Mouse (Mus musculus) monocyte, adult 2 months (primary cell): ENCODE results near the gene Slc30a1.

ENCODE experiments used
- DNase-seq, 2 experiments: peaks; one replicate each; pipeline ENCODE4 v3.0.0; 2022; ENCODE audit warnings: low spot score in 2 of 2, low read depth in 1 of 2

Slc30a1 gene

DNA sequence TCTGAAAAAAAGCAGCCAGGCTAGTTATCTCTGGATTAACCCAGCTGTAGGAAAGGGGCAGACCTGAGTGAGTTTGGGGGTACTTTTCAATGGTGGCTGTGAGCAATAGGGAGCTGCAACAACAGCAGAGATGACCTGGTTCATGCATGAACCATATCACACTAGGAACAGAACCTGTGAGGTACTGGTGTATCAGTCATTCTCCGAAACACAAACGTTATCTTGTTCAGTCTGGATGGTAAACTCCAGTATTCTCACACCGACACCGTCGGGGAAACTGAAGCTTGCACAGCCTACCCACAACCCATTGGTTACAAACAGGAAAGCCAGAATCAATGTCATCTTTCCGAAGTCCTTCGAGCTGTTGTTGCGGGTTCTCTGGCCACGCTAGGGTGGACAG is 11.7 kb upstream of the Slc30a1 start:
- no peak for DNase-seq

- DNase-seq: no peak
Observed at GRCm38 (mm10) chr1:191896806-191897552, 9.6 kb upstream of the Slc30a1 start.

DNA sequence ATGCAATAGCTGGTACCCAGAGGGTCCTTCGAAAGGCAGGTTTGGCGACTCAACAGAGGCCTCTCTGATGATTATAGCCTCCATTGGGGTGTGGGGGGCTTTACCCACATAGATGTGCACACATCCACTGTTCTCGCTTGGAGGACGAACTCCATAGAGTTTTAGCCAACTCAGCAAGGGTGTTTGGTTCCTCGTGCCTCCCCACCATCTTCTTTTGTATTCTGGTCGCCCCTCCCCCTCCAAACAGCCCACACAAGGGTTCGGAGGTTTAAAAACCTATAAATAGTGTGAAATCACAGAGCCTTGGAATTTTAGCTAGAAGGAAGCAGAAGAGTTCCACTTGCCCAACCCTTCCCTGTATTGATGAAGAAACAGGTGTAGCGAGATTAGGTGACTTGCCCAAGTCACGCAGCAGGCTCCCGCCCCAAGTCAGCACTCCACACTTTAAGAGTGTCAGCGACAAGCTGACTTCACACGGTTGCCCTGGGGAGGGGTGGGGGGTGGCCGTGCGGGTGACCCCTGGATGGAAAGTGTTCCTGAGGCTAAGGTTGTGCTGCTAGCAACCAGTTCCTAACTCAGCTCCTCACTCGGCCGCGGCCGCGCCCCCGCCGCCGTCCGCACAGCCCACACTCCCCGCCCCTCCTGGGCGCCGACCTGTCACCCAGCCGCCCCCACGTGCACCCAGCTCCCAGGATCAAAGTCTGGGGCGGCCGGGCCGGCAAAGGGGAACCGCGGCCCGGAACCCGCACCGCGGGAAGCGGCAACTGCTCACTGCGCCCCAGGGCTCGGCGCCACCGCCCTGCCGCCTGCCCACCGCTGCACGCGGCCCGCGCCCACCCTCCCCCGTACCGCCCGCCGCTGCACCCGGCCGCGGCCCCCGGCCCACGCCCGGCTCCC is 682 bp upstream of the Slc30a1 start:
- DNase-seq: peak in 1 of 2 experiments; percentile 56

DNA sequence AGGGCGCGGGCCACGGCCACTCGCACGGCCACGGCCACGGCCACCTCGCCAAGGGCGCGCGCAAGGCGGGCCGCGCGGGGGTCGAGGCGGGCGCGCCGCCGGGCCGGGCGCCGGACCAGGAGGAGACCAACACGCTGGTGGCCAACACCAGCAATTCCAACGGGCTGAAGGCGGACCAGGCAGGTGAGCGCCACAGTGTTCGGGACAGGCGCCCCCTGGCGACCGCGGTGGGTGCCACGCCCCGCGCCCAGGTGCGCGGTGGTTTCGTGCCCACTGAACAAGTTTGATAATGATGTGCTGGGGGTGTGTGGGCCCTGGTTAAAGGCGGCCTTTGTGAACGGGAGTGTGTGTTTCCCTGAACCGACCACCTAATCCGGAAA is 854 bp downstream of the Slc30a1 start:
- peak in 1 of 2 experiments; percentile 60 for DNase-seq

DNA sequence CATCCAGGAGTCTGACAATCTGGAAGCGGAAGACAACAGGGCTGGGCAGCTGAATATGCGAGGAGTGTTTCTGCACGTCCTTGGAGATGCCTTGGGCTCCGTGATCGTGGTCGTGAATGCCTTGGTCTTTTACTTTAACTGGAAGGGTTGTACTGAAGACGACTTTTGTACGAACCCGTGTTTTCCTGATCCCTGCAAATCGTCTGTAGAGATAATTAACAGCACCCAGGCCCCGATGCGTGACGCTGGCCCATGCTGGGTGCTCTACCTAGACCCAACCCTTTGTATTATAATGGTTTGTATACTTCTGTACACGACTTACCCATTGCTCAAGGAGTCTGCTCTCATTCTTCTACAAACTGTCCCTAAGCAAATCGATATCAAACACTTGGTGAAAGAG is 2.3 kb downstream of the Slc30a1 start:
- DNase-seq: no peak

GRCm38 (mm10) chr1:191909316-191909715 is 2.7 kb downstream of the Slc30a1 start:
- DNase-seq: no peak

DNA sequence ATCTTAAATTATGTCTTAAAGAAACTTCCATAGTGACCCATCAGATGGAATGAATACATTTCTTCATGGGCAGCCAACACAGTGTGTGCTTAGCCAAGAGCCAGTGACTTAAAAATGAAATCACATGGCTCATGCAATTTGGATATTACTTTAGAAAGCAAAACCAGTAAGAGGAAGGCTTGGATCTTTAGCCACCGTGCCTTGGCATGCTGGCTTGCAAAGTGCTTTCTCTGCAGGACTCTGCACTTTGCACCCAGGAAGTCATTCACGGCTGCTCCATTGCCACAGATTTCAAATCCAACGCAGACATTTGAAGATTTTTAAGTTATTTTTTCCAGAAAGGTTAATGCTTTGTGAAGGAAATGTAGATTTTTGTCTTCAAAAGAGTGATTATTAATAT is 4.1 kb downstream of the Slc30a1 start:
- DNase-seq: no peak

GRCm38 (mm10) chr1:191911067-191911668 is 4.6 kb downstream of the Slc30a1 start:
- DNase-seq: no peak

DNA sequence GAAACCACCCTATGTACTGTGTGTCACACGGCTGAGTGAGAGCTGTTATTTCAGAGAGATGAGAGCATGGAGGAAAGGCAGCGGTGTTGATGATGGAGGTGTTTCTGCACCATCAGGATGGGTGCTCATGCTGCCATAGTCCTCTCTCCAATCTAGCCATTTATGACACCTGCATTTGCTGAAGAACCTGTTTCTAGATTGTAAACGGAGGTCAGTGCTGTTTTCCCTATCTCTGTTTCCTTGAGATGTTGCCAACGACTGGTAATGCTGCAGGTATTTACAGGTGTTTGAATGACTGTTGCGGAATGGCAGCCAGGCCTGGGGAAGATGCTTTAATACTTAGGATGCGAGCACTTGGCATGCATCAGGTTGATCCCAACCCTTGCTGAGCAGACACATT is 8.1 kb downstream of the Slc30a1 start:
- no peak for DNase-seq

GRCm38 (mm10) chr1:191915586-191915985 is 9.0 kb downstream of the Slc30a1 start:
- no peak for DNase-seq

GRCm38 (mm10) chr1:191916876-191917275 is 10.3 kb downstream of the Slc30a1 start:
- DNase-seq: no peak

- no peak for DNase-seq
Observed at GRCm38 (mm10) chr1:191919336-191919735, 12.8 kb downstream of the Slc30a1 start.

DNA sequence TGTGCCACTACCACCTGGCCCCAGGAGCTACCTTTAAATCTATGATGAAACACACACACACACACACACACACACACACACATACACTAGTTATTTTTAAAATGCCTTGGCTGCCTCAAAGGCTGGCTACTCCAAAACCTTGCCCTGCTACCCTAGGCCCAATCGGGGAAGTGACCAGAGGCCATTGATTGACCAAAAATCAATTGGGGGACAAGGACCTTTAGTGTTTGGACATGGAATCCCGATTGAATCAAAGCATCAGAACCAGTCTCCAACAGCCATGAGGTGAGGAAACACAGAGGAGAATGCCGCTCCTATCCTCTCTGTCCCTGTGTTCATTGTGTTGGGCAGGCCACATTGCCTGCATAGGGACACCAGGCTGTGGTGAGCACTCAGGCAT is 15.1 kb downstream of the Slc30a1 start:
- DNase-seq: no peak

GRCm38 (mm10) chr1:191925496-191925895 is 18.9 kb downstream of the Slc30a1 start:
- DNase-seq: no peak

DNA sequence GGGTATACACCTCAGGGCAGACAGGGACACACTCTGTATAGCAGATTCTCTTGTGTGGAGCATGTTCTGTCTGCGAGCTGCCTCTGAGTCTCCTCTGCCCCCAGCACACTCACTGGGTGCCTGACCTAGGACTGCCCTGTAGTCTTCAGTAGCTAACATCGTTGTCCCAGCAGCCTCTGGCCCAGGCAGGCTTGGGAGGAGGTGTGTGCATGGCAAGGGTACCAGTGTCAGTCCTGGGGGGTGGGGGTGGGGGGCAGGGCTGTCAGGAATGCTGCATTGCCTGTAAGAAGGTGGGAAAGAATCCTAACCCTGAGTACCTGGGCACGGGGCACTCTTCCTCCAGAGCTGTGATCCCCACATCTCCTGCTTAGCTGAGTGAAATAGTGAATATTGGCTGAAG is 20.1 kb downstream of the Slc30a1 start:
- DNase-seq: no peak

DNA sequence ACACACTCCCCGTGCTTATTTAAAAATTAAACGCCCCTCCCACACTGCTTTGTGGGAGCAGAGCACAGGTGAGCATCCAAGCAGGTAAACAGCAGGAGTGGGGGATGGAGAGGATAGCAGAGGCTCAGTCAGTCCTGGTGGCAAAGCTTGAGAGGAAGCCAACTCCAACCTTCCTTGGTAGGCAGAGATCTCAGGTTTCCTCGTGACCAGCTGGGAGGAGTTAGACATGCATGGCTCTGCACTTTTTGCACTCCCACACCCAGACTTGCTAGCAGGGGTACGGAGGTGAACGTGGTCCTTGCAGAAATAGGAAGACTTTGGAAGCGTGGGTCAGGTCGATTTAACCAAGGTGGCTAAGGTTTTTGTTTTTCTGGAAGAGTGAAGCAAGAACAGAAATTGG is 21.8 kb downstream of the Slc30a1 start:
- no peak for DNase-seq

DNA sequence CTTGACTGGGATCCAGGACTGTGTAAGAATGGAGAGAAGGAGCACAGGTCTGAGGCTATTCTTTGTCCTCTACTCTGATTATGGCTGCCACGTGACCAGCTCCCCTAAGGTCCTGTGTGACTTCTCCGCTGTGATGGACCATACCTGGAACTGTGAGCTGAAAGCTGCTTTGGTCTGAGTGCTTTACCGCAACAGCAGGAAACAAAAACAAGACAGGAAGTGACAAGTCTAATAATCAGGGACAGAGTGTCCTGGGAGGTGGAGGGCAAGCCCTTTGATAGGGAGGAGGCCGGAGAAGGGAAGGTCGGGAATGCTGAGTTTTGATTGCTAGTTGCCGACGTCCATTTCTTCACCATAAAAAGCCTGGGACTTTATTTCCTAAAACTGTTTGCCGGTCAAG is 22.5 kb downstream of the Slc30a1 start:
- no peak for DNase-seq

DNA sequence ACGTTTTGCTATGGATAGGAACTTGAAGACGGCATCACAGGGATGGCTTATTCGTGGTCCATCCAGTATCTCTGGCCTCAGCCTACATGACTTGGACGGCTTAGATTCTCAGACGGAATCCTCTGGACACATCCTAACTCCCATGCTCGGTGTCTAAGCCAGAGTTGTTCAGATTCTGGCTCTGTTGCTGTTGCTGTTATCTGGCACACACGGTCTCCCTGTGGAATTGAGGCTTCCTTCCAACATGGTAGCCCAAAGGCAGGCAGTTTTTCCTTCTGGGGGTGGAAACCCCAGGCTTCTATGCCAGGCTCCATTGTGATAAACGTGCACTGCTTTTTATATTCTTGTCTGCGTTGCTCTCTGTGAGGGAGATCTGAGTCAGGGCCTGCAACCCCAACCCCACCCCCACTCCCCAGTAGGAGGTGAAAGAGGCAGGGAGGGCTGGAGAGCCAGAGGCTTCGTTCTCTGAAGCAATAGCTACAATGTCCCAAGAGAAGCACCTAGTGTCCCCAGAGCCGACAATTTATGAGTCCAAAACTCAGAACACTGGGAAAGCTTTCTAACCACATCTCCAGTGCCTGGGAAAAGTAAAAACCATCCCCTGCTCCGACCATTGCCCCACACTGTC is 23.4 kb downstream of the Slc30a1 start:
- DNase-seq: no peak

DNA sequence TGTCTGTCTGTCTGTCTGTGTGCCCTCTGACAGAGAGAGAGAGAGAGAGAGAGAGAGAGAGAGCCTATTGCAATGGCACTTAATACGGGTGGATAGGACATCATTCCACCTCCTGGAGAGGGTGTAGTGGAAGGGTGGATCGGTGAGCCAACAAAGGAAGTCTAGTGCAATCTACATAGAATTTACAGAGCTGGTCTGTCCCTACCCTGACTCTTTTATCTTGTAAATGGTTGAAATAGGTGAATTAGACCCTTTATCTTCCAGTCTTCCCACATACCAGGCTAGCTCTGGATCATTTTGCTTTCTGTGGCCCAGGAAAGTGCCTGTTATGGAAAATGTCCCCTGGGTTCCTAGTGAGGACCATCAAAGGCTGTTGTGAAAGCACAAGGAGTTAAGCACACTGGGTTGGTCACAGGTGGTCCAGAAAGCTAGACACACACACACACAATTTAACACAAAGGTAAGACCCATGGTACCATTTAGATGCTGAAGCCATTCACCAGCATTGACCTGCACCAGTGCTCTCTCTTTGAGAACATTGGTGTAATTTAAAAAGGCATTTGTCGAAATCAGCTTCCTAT is 24.0 kb downstream of the Slc30a1 start:
- no peak for DNase-seq

- DNase-seq: no peak
Observed at GRCm38 (mm10) chr1:191932286-191932985, 25.9 kb downstream of the Slc30a1 start.
